Mouse (Mus musculus): ENCODE data around the gene Dennd5b.
"Not testable (repeated sequence)": the region's sequence is repeated elsewhere in the genome, so short reads cannot be mapped to it uniquely, and the experiment has no call there.

The Dennd5b gene

GRCm38 (mm10) chr6:149101076-149101942 lies at the start of gene Dennd5b:
TSS of gene Dennd5b (minus strand) at chr6:149101680.
- DNase-seq (ENCODE audit: extremely low read depth, insufficient read length, low spot score), result peak; percentile 89

DNA sequence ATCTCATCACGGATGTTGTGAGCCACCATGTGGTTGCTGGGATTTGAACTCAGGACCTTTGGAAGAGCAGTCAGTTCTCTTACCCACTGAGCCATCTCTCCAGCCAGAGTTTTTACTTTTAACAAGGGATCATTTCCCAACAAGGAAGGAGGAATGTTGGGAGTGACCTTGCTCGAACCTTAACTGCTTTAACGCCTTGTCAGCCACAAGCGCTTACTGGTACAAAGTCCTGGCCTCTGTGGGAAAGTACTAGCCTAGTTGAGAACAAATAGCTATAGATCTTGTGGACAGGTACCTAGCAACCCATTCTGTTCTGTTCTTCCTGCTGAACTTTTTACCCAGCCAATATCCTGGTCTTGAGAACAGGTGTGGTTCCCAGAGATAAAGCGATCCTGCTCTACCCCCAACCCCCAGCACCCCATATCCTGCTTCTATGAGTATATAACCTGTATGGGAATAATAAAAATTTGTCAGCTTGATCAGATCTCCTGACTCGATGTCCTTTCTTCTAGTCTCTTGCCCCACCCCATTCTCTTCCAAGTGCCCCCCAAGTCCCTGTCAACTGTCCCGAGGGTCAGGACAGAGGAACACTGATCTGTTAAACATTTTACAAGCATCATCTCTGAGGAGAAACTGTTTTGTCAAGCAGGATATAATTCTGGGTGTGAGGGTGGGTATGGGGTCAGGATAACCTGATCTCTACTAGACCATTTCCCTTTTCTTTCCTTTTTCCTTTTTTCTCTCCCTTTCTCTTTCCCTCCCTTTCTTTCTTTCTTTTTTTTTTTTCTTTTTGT lies 47.2 kb upstream of the Dennd5b start:
- DNase-seq (ENCODE audit: extremely low read depth, insufficient read length, low spot score), result no peak

DNA sequence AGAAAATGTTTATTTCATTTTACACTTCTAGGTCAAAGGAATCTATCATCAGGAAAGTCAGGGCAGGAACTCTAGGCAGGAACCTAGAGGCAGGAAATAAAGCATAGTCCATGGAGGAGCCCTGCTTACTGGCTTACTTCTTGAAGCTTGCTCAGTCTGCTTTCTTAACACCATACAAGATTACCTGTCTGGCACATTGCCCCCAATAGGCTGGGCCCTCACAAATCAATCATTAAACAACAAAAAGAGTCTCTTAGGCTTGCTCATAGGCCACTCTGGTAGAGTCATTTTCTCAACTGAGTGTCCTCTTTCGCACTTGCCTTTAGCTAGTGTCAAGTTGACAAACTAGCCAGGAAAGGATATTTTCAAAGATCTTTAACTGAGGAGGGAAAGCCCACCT lies 43.7 kb upstream of the Dennd5b start:
- no peak for DNase-seq (ENCODE audit: extremely low read depth, insufficient read length, low spot score)

- peak; percentile 94 for DNase-seq (ENCODE audit: extremely low read depth, insufficient read length, low spot score)
Observed at GRCm38 (mm10) chr6:149141393-149142173, 40.1 kb upstream of the Dennd5b start.

DNA sequence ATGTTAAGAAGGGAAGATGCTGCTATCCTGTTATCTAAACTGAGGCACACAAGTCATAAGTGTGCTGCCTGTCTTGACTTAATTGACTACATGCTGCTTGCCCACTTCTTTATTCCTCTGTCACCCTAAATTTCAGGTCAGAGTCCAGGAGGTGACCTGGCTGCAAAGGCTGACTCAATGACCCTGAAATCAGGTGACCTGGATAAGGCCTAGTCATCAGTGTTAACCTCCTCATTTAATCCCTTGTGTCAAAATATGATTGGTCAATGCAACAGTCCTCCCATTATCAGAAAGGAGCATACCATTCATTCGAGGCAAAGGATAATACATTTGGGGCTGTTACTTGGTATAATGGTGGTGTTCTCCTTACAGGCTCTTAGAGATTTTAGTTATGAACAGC lies 38.0 kb upstream of the Dennd5b start, which contains the start of gene Etfbkmt:
Gene Etfbkmt, plus strand, starts transcription at position 379 of the 400 bp plus-strand sequence.
- no peak for DNase-seq (ENCODE audit: extremely low read depth, insufficient read length, low spot score)

DNA sequence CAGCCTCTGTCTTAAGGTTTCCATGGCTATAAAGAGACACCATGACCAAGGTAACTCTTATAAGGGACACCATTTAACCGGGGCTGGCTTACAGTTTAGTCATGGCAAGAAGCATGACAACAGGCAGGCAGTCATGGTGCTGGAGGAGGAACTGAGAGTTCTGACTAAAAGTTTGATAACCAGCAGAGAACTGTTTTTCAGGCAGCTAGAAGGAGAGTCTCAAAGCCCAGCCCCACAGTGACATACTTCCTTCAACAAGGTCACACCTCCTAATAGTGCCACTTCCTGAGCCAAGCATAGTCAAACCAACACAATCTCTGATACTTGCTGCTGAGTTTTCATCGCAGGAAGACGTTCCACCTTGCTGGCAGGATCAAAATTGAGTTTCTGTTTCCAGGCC lies 37.5 kb upstream of the Dennd5b start:
- no peak for DNase-seq (ENCODE audit: extremely low read depth, insufficient read length, low spot score)

- DNase-seq (ENCODE audit: extremely low read depth, insufficient read length, low spot score), result no peak
Observed at GRCm38 (mm10) chr6:149137936-149138335, 36.5 kb upstream of the Dennd5b start.

DNA sequence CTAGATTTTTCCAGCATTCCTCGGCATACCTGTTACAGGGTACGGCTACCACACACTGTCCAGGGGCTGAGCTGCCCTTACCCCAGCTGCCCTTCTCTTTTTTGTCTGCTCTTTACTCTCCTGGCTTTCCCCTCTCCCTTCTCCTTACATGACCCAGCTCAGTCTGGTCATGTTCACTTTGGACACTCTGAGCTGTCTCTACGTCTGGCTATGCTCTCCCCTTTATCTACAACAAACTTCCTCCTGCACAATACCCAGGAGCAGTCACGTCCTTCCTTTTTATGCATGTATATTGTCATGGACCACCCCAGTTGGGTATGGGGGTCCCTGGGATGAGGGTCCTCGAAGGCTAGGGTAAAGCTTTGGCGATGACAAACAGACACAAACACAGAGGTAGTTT lies 34.2 kb upstream of the Dennd5b start:
- no peak for DNase-seq (ENCODE audit: extremely low read depth, insufficient read length, low spot score)

DNA sequence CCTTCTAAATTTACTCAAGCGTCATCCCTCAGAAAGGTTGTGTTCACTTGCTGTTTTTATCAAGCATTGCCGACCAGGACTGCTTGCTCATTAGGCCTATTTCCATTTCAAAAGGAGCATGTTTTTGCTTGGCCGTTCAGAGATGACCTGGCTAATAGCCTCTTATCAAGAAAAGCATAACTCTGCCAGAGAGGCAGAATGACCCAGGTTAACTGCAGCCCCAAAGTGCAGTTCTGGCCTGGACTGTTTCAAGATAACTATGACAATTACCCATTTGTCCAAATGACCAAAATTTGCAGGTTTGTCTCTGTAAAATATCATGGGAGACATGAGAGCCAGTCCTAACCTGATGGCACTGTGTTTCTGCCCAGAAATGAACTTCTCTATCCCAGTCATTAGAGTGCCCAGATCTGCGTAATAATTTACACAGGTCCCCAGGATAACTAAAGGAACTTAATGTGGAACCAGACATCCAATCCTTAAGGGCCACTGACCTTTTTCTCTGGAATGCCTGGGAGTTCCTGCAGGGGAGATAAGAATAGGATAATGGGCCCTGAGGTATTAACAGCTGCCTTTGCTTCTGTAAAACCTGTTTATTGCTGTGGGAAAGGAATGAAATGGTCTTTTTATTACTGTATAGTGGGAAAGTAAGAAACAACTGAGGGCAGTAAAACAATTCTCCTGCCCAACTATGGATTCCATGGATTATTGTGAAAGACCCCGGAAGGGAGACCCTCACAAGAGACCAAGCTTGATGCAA lies 33.1 kb upstream of the Dennd5b start:
- no peak for DNase-seq (ENCODE audit: extremely low read depth, insufficient read length, low spot score)

DNA sequence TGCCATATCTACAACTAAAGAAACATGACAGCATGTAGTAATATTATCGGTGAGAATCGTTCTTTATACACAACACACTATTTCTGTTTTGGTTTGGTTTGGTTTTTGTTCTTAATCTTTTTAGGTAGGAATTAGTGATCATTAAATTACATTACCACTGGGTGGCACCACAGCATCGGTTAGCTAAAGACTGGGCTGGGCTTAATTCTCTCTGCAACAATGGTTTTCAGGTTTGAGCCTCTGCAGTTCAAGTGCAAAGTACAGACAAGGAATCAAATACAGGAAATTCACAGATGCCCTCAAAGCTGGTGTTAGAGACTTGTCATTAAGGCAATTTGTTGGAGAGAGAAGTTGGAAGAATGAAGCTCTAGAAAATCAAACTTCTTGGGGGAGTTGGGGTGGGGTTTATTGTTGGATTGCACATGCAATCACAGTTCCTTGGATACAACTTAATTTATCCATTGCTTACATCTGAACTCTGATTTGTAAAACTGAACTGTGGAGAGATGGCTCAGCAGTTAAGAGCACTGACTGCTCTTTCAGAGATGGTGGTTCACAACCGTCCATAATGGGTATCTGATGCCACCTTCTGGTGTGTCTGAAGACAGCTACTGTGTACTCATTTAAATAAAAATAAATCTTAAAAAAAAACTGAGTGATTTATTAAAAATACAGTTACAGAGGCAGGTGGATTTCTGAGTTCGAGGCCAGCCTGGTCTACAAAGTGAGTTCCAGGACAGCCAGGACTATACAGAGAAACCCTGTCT lies 31.0 kb upstream of the Dennd5b start:
- DNase-seq (ENCODE audit: extremely low read depth, insufficient read length, low spot score), result peak; percentile 52

GRCm38 (mm10) chr6:149131111-149131510 lies 29.6 kb upstream of the Dennd5b start:
- DNase-seq (ENCODE audit: extremely low read depth, insufficient read length, low spot score), result no peak

DNA sequence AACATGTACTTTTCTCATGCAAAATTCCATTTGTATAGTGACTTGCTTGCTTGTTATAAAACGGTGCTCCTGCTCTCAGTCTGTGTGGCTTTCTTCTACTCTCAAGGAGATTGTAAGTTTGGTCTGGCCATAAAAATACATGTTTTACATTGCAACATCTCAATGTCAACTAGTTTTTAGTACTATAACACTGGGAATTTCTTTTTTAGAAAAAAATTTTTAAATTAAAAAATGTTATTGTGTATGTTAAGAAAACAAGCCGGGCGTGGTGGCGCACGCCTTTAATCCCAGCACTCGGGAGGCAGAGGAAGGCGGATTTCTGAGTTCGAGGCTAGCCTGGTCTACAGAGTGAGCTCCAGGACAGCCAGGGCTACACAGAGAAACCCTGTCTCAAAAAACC lies 28.4 kb upstream of the Dennd5b start, which contains the start of gene Gm10203:
Gene Gm10203, plus strand, starts transcription at position 301 of the 400 bp plus-strand sequence.
- DNase-seq (ENCODE audit: extremely low read depth, insufficient read length, low spot score), result not testable (repeated sequence)

DNA sequence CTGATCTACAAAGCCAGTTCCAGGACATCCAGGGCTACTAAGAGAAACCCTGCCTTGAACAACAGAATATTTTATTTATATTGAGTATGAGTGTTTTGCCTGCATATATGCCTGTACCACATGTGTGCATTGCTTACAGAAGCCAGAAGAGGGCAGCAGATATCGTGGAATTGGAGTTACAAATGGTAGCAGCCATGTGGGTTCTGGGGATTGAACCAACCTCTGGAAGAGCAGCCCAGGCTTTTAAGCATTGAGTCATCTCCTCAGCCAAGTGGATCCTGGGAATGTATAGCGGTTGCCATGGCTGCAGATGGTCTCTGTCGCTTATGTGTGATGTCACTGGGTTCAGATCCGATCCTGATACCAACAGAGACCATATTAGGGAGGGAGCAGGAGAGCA lies 25.2 kb upstream of the Dennd5b start:
- peak; percentile 55 for DNase-seq (ENCODE audit: extremely low read depth, insufficient read length, low spot score)

DNA sequence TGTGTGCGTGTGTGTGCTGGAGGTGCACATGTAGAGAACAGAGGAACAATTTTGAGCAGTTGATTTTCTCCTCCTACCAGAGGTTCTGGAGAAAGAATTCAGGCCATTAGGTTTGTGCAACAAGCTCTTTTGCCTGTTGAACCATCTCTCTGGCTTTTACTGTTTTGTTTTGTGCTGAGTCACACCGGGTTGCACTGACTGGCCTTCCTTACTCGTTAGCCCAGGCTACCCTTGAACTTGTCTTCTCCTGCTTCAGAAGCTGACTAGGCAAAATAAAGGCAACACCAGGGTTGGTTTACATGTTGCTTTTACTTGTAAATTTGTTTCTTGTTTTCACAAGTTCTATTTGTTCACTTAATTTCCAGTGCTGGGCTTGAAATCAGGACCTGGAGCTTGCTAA lies 21.6 kb upstream of the Dennd5b start:
- DNase-seq (ENCODE audit: extremely low read depth, insufficient read length, low spot score), result no peak

- no peak for DNase-seq (ENCODE audit: extremely low read depth, insufficient read length, low spot score)
Observed at GRCm38 (mm10) chr6:149119853-149120252, 18.4 kb upstream of the Dennd5b start.

- no peak for DNase-seq (ENCODE audit: extremely low read depth, insufficient read length, low spot score)
Observed at GRCm38 (mm10) chr6:149118935-149119334, 17.5 kb upstream of the Dennd5b start.

- no peak for DNase-seq (ENCODE audit: extremely low read depth, insufficient read length, low spot score)
Observed at GRCm38 (mm10) chr6:149116992-149117391, 15.5 kb upstream of the Dennd5b start.

GRCm38 (mm10) chr6:149108909-149109308 lies 7.4 kb upstream of the Dennd5b start:
- no peak for DNase-seq (ENCODE audit: extremely low read depth, insufficient read length, low spot score)

GRCm38 (mm10) chr6:149107615-149108014 lies 6.1 kb upstream of the Dennd5b start:
- no peak for DNase-seq (ENCODE audit: extremely low read depth, insufficient read length, low spot score)
